Mouse (Mus musculus) ES-E14 (cell line): ENCODE data around the gene Pgam1. TPM values are rescaled to one million over a fixed set of nuclear protein-coding genes. Genes with fewer than 3 reads are reported as not detected.

ENCODE experiments used
- DNase-seq: peaks from one replicate; pipeline ENCODE4 v3.0.0-alpha.2; 2013; ENCODE audit warnings: low read depth, low spot score
- H3K27ac ChIP-seq: 2 replicates; pipeline ENCODE4 v1.5.1; 2012; ENCODE audit warnings: low read depth, mild to moderate bottlenecking, low read length, moderate library complexity, mixed read lengths; ENCODE audit not compliant: poor library complexity, insufficient read depth, severe bottlenecking
- H3K36me3 ChIP-seq: 2 replicates; pipeline ENCODE4 v1.6.1; 2012; ENCODE audit warnings: mild to moderate bottlenecking, low read length, moderate library complexity, mixed read lengths; ENCODE audit not compliant: control insufficient read depth, poor library complexity, insufficient read depth, severe bottlenecking
- H3K4me1 ChIP-seq, 2 experiments: fragments of 150-350 bp in 1 of 2; sonication (generic) in 1 of 2; 2 replicates each; pipeline ENCODE4 v1.6.1; 2012; ENCODE audit warnings: low read length in 2 of 2, mild to moderate bottlenecking in 1 of 2, mixed read lengths in 1 of 2; ENCODE audit not compliant: control insufficient read depth in 2 of 2, insufficient read depth in 2 of 2, poor library complexity in 1 of 2
- H3K4me3 ChIP-seq, 2 experiments: fragments of 150-350 bp in 1 of 2; sonication (generic) in 1 of 2; 2 replicates each; pipeline ENCODE4 v1.5.1; 2012; ENCODE audit warnings: low read length in 2 of 2, low read depth in 1 of 2, mild to moderate bottlenecking in 1 of 2, mixed read lengths in 1 of 2; ENCODE audit not compliant: insufficient read depth in 1 of 2, poor library complexity in 1 of 2, severe bottlenecking in 1 of 2
- H3K9ac ChIP-seq: 2 replicates; pipeline ENCODE4 v1.6.1; 2012; ENCODE audit warnings: low read depth, mild to moderate bottlenecking, low read length, mixed read lengths; ENCODE audit not compliant: poor library complexity, insufficient read depth, severe bottlenecking
- H3K9me3 ChIP-seq: fragments of 150-350 bp; sonication (generic); 2 replicates; pipeline ENCODE4 v1.6.1; 2012; ENCODE audit warnings: low read depth, mild to moderate bottlenecking, low read length; ENCODE audit not compliant: control insufficient read depth, insufficient read depth
- CHD2 ChIP-seq: IDR thresholded peaks from 2 replicates; pipeline ENCODE4 v1.6.1; 2014; ENCODE audit warnings: mild to moderate bottlenecking, low read depth, low read length, inconsistent platforms
- HCFC1 ChIP-seq: IDR thresholded peaks from 2 replicates; pipeline ENCODE4 v1.6.1; 2012; ENCODE audit warnings: low read length, inconsistent platforms, borderline replicate concordance; ENCODE audit not compliant: insufficient read depth
- MAFK ChIP-seq: IDR thresholded peaks from 2 replicates; pipeline ENCODE4 v1.6.1; 2014; ENCODE audit warnings: mild to moderate bottlenecking, low read depth, low read length, inconsistent platforms; ENCODE audit not compliant: insufficient read depth
- ZC3H11A ChIP-seq: IDR thresholded peaks from 2 replicates; pipeline ENCODE4 v1.6.1; 2012; ENCODE audit warnings: low read depth, mild to moderate bottlenecking, inconsistent platforms, low read length, borderline replicate concordance
- ZNF384 ChIP-seq: IDR thresholded peaks from 2 replicates; pipeline ENCODE4 v1.6.1; 2012; ENCODE audit warnings: low read depth, low read length, inconsistent platforms
- in situ Hi-C, 2 experiments: fragments of 600-800 bp; cut with MboI; formaldehyde crosslinking; loops; one replicate each; pipeline ENCODE4 v1.15.1; 2025; ENCODE audit warnings: low sequenced_read_pairs in 2 of 2, inconsistent platforms in 1 of 2; ENCODE audit not compliant: unreplicated experiment in 2 of 2
- total RNA-seq: library from RNA; depleted of rRNA; stranded (reverse); fragments of 300-350 nt; gene quantifications from 2 replicates; pipeline ENCODE4 v1.2.3, GENCODE M21; 2012

Gene Pgam1
- total RNA-seq, 1 experiment = 881 TPM

GRCm38 (mm10) chr19:41895460-41896318, 16.0 kb upstream of the Pgam1 start, which contains the start of gene Rrp12:
Gene Rrp12, minus strand, starts transcription at chr19:41896173.
- DNase-seq = peak; percentile 85
- Histone ChIP-seq H3K36me3 (peaks cover 13% of the 10 kb centered on the region), H3K4me3 (peak within 1 kb of the TSS; percentile 77 to 88), H3K27ac (no peak within 1 kb of the TSS), H3K4me1 (no peaks in the 10 kb centered on the region; a peak in 1 of 4 replicates), H3K9me3 (no peaks in the 10 kb centered on the region), H3K9ac (peak within 1 kb of the TSS; percentile 88)
- in situ Hi-C loops = no loop called here
- peak; percentile 42; the same call in 1 of the 2 replicates for TF ChIP-seq HCFC1
- no peak for TF ChIP-seq ZC3H11A

DNA sequence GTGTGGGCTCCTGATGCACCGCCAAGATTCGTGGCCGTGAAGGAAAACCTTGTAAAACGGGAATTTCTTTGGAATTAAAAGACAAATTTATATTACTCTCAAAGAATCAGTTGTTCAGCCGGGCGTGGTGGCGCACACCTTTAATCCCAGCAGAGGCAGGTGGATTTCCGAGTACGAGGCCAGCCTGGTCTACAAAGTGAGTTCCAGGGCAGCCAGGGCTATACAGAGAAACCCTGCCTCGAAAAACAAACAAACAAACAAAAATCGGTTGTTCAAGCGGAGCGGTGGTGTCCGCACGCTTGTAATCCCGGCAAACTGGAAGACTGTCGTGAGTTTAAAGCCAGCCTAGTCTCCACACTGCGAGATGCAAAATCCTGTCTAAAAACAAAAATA, 15.4 kb upstream of the Pgam1 start:
- no peak overlapping the region for H3K27ac ChIP-seq
- in situ Hi-C loops = no loop called here
- H3K9me3 ChIP-seq = no peaks in the 10 kb centered on the region
- H3K9ac ChIP-seq = peak overlapping the region; percentile 34; the same call in 1 of the 2 replicates
- TF ChIP-seq HCFC1 (peak; percentile 7; the same call in 1 of the 2 replicates), ZC3H11A (no peak)
- H3K4me1 ChIP-seq = no peaks in the 10 kb centered on the region; a peak in 1 of 4 replicates
- no peak for DNase-seq
- H3K4me3 ChIP-seq = peak overlapping the region; percentile 77 to 88
- H3K36me3 ChIP-seq = peaks cover 10% of the 10 kb centered on the region

DNA sequence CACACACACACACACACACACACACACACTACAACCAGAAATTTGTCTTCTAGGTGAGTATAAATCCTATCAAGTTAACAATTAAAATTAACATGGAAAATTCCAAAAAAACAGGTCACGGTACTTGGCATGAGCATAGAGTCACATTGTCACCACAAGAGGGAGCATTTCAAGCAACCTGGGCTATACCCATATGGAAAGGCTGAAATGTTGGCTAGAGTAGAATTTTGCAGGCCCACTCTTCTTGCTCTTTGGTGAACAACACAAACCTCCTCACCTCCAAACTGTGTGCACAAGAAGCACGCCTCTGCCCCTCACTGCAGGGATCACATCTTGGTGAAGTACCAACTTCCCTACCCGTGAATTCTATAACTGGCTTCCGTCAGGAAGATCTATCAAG, 12.9 kb upstream of the Pgam1 start:
- no peaks in the 10 kb centered on the region for H3K36me3 ChIP-seq
- no peak overlapping the region for H3K4me3 ChIP-seq
- no peak for DNase-seq
- no peak overlapping the region for H3K27ac ChIP-seq
- in situ Hi-C loops = no loop called here
- no peaks in the 10 kb centered on the region; a peak in 1 of 4 replicates for H3K4me1 ChIP-seq
- no peak overlapping the region for H3K9ac ChIP-seq
- H3K9me3 ChIP-seq = no peaks in the 10 kb centered on the region
- TF ChIP-seq ZNF384 (0 out of 2 replicates have a peak, but pooled peaks have one; percentile 24), ZC3H11A (no peak)

DNA sequence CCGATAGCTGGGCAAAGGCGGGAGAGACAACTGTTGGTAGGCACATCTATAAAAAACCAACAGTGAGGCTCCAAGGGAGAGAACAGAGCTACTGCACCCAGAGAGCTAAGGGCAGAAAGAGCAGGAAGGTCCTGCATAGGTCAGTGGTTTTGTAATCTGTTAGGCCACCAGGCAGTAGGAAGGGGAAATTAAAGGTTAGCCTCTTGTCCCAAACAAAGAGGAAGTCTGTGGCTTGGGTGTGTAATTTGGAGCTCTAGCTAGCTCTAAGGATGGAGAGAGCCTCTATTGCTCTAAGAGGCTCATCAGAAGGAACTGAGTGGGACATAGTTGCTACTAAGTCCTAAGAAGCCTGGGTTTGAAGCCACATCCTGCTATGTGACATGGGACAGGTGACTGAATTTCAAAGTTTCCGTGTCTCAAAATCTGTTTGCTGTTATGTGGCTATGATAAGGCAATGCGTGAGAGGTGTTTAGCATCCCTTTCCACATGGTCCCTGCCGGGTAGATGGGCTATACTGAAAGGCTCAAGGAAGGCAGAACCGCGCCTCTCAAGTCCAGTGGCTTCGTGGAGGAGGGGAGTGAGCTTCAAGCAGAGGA, 11.1 kb upstream of the Pgam1 start:
- Histone ChIP-seq H3K9ac (no peak overlapping the region), H3K9me3 (no peaks in the 10 kb centered on the region), H3K27ac (no peak overlapping the region), H3K36me3 (no peaks in the 10 kb centered on the region), H3K4me1 (no peaks in the 10 kb centered on the region), H3K4me3 (no peak overlapping the region)
- TF ChIP-seq ZC3H11A (no peak), ZNF384 (no peak), HCFC1 (no peak), MAFK (no peak), CHD2 (no peak)
- no peak for DNase-seq
- in situ Hi-C loops = no loop called here

DNA sequence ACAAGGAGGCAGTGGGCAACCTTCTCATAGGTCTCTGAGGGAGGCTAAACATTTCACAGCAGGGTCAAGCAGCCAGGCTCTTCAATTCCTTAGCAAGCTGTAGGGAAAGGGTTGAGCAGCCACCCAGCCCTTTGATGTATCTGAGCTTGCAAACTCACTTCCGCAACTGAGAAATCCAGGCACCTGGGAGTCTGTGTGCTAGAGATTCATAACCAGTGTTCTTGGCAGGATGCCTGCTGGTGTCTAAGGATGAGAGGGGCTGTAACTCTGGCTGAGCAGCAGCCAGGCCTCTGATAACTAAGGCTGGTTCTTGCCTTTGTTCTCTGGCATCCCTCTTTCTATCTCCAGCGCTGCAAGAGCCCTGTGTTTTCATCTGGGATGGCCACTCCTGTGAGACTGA, 10.0 kb upstream of the Pgam1 start:
- Histone ChIP-seq H3K27ac (no peak overlapping the region), H3K4me3 (no peak overlapping the region), H3K9me3 (no peaks in the 10 kb centered on the region), H3K9ac (no peak overlapping the region), H3K36me3 (no peaks in the 10 kb centered on the region), H3K4me1 (no peaks in the 10 kb centered on the region)
- in situ Hi-C loops = no loop called here
- DNase-seq = no peak
- TF ChIP-seq ZC3H11A = no peak
- TF ChIP-seq ZNF384 = no peak
- no peak for TF ChIP-seq CHD2
- no peak for TF ChIP-seq MAFK
- TF ChIP-seq HCFC1 = no peak
